Mouse (Mus musculus) liver, embryonic 12.5 days (tissue): Measurements from ENCODE around the gene Exoc2. TPM values are rescaled to one million over a fixed set of nuclear protein-coding genes. Genes with fewer than 3 reads are reported as not detected.

ENCODE experiments used
- ATAC-seq: fragments of 200-750 bp; cut with Nextera tagmentation; 2 replicates; pipeline ENCODE4 v1.8.0; 2017; ENCODE audit warnings: moderate number of reproducible peaks, mild to moderate bottlenecking, moderate library complexity
- H3K27ac ChIP-seq: fragments of 300-500 bp; sonication (generic); 2 replicates; pipeline ENCODE4 v1.5.1; 2016; ENCODE audit warnings: mild to moderate bottlenecking
- H3K27me3 ChIP-seq: fragments of 300-500 bp; sonication (generic); replicated peaks from 2 replicates; pipeline ENCODE4 v1.6.1; 2016; ENCODE audit warnings: mild to moderate bottlenecking, moderate library complexity
- H3K36me3 ChIP-seq: fragments of 300-500 bp; sonication (generic); 2 replicates; pipeline ENCODE4 v1.6.1; 2016; ENCODE audit warnings: mild to moderate bottlenecking, moderate library complexity
- H3K4me1 ChIP-seq: fragments of 300-500 bp; sonication (generic); 2 replicates; pipeline ENCODE4 v1.6.1; 2016
- H3K4me2 ChIP-seq: fragments of 300-500 bp; sonication (generic); 2 replicates; pipeline ENCODE4 v1.6.1; 2016; ENCODE audit warnings: mild to moderate bottlenecking, moderate library complexity
- H3K4me3 ChIP-seq: fragments of 300-500 bp; sonication (generic); 2 replicates; pipeline ENCODE4 v1.5.1; 2016; ENCODE audit warnings: mild to moderate bottlenecking, moderate library complexity
- H3K9ac ChIP-seq: fragments of 300-500 bp; sonication (generic); 2 replicates; pipeline ENCODE4 v1.6.1; 2016; ENCODE audit warnings: mild to moderate bottlenecking, moderate library complexity
- H3K9me3 ChIP-seq: fragments of 300-500 bp; sonication (generic); replicated peaks from 2 replicates; pipeline ENCODE4 v1.6.1; 2016; ENCODE audit warnings: mild to moderate bottlenecking, moderate library complexity
- WGBS: fragments of 180-500 bp; shearing (Covaris S2); methylation state at CpG from one replicate; pipeline ENCODE4 v1.1.7; 2016; ENCODE audit not compliant: insufficient replicate concordance; 5-methylcytosine and 5-hydroxymethylcytosine counted together
- polyA plus RNA-seq: library from polyadenylated mRNA; unstranded; fragments of >200 nt; fragmentation: Nextera tagmentation; extraction: Ambion mirVana; gene quantifications from 2 replicates; pipeline ENCODE4 v1.2.1, GENCODE M21; 2016

Gene Exoc2
- polyA plus RNA-seq, 1 experiment from 2014 or later: 20.7 TPM

DNA sequence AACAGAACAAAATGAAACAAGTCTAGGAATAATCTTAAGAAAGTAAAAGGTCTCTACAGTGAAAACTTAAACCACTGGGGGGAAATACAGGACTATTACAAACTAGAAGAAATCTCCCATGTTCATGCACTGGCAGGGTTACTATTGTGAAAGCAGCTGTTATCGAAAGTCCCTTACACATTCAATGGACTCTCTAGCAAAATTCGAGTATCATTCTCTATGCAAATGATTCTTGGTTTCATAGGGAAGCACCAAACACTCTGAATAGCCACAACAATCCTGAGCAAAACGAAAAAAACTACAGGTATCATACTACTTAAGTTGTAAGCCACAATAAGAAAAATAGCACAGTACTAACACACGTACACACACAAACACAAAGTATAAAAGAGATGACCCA, 52.0 kb downstream of the Exoc2 start:
- Histone ChIP-seq H3K4me1 (no peaks in the 10 kb centered on the region), H3K4me3 (no peak overlapping the region), H3K27me3 (no peaks in the 10 kb centered on the region), H3K36me3 (peaks cover 26% of the 10 kb centered on the region), H3K27ac (no peak overlapping the region), H3K9ac (no peak overlapping the region), H3K4me2 (no peak overlapping the region), H3K9me3 (no peaks in the 10 kb centered on the region)
- 82% methylated on average over 4 of the region's 4 CpGs for WGBS
- no peak for ATAC-seq

DNA sequence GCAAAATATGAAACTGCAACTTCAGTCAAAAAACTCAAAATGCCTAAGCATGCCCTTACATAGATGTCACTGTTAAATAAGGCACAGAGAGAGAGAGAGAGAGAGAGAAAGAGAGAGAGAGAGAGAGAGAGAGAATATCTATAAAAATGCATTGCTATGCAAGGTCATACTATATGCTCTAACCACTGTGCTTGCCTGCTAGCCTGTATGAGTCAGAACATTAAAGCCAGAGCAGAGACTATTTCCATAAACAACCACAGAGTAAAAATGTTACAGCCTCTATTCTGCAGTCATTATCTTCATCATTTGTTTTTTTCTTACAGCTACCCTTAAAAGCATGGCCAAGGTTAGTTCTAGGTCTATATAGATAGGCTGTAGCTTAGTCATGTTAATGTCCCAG, 60.1 kb downstream of the Exoc2 start:
- no peak overlapping the region for H3K27ac ChIP-seq
- no peak overlapping the region for H3K9ac ChIP-seq
- peaks cover 11% of the 10 kb centered on the region; the same call in 1 of the 2 replicates for H3K36me3 ChIP-seq
- H3K4me2 ChIP-seq: no peak overlapping the region
- no peak overlapping the region for H3K4me3 ChIP-seq
- peaks cover 11% of the 10 kb centered on the region; the same call in 1 of the 2 replicates for H3K4me1 ChIP-seq
- H3K9me3 ChIP-seq: no peaks in the 10 kb centered on the region
- ATAC-seq: no peak
- no peaks in the 10 kb centered on the region for H3K27me3 ChIP-seq

DNA sequence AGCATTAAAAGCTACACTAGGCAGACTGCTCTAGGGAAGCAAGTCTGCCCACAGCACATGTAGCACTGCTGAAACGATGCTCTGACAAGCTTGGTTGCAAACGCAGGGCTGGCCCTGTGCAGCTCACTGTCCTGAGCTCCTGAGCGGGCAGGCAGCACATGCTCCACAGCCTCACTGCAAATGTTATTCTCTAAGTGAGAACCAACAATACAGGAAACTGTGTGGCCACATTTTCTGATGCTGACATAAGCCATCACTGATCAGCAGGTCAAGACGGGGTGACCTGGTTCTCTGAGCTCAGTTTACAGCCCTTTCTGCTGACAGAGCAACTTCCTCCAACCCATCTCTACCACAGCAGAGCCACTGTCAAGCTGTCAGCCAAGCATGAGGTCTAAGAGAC, 60.9 kb downstream of the Exoc2 start:
- H3K27ac ChIP-seq: no peak overlapping the region
- 44% methylated on average over 4 of the region's 4 CpGs for WGBS
- H3K4me2 ChIP-seq: no peak overlapping the region
- H3K27me3 ChIP-seq: no peaks in the 10 kb centered on the region
- no peaks in the 10 kb centered on the region for H3K9me3 ChIP-seq
- ATAC-seq: no peak
- H3K36me3 ChIP-seq: peaks cover 11% of the 10 kb centered on the region; the same call in 1 of the 2 replicates
- peaks cover 11% of the 10 kb centered on the region; the same call in 1 of the 2 replicates for H3K4me1 ChIP-seq
- H3K9ac ChIP-seq: no peak overlapping the region
- no peak overlapping the region for H3K4me3 ChIP-seq

DNA sequence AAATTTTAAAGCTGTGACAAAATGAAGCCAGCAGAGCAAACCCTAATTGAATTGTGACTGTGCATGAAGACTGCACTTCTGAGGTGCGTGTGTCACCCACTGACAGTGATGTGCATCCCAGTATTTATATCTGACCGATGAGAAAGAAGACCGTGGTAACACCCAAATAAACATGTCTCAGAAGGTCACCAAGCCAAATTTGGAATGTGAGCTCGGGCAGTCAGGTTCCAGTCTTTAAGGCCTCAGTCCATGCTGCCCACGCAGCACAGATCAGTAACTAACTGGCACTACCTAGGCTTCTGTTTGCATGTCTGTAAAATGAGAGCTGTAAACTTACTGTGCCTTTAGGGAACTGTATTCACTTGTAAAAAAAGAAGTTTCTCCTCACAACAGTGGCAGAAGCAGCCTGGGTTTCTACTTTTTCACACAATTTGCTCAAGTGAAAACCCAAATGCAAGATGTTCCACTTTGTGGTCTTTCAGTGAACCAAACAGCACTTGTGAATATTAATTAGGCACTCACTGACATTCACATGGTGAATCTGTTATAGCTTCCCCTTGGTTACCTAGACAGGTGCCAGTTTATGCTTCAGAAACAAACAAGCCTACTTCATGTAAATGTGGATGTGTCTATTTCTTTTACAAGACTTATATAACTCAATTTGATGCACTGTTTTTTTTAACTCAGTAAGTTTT, 61.8 kb downstream of the Exoc2 start:
- 79% methylated on average over 5 of the region's 5 CpGs for WGBS
- Histone ChIP-seq H3K9me3 (no peaks in the 10 kb centered on the region), H3K9ac (no peak overlapping the region), H3K36me3 (peaks cover 11% of the 10 kb centered on the region; the same call in 1 of the 2 replicates), H3K4me2 (no peak overlapping the region), H3K4me3 (no peak overlapping the region), H3K27me3 (no peaks in the 10 kb centered on the region), H3K27ac (no peak overlapping the region), H3K4me1 (peaks cover 11% of the 10 kb centered on the region; the same call in 1 of the 2 replicates)
- no peak for ATAC-seq

DNA sequence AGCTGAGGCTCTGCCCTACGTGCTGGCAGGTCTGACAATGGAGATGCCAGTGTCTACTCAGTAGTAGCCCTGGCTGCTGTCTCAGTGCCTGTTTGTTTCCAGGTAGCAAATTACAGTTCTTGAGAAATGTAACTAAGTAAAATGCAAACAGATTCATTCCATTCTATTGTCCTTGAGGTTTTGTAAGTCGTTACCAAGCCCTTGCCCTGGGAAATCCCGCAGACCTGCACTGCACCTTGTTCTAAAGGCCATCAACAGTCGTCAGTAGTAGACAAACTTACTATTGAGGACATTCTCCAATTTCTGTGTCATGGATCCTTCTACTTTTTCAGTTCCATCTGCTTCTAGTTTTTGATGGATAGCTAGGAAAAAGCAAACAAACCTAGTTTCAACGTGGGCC, 63.0 kb downstream of the Exoc2 start:
- Histone ChIP-seq H3K4me2 (no peak overlapping the region), H3K9ac (no peak overlapping the region), H3K9me3 (no peaks in the 10 kb centered on the region), H3K27me3 (no peaks in the 10 kb centered on the region), H3K4me1 (peaks cover 11% of the 10 kb centered on the region; the same call in 1 of the 2 replicates), H3K27ac (no peak overlapping the region), H3K36me3 (peaks cover 14% of the 10 kb centered on the region; the same call in 1 of the 2 replicates), H3K4me3 (no peak overlapping the region)
- ATAC-seq: no peak
- WGBS: 77% methylated on average over 5 of the region's 5 CpGs

DNA sequence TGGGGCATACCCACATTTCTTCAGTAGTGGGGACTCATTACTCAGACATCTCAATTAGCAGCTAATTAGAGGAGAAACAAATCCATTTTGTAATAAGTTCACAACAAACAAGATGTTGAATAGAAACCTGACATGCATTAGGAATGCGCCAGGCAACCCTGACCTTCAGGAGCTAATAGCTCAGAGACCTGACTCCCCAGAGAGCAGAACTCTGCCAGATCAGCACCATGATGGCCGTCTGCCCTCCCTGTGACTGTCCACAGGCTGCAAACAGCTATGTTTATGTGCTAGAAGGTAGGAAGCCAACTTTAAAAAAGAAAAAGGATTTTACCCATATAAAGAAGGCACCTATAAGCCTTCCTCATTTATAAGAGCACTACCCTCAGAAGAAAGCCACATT, 71.6 kb downstream of the Exoc2 start:
- 67% methylated on average over 2 of the region's 2 CpGs for WGBS
- no peak overlapping the region for H3K4me2 ChIP-seq
- H3K4me3 ChIP-seq: no peak overlapping the region
- H3K36me3 ChIP-seq: peaks cover 30% of the 10 kb centered on the region
- no peak for ATAC-seq
- no peak overlapping the region for H3K9ac ChIP-seq
- H3K27ac ChIP-seq: no peak overlapping the region
- no peaks in the 10 kb centered on the region for H3K4me1 ChIP-seq
- H3K9me3 ChIP-seq: no peaks in the 10 kb centered on the region
- H3K27me3 ChIP-seq: no peaks in the 10 kb centered on the region

DNA sequence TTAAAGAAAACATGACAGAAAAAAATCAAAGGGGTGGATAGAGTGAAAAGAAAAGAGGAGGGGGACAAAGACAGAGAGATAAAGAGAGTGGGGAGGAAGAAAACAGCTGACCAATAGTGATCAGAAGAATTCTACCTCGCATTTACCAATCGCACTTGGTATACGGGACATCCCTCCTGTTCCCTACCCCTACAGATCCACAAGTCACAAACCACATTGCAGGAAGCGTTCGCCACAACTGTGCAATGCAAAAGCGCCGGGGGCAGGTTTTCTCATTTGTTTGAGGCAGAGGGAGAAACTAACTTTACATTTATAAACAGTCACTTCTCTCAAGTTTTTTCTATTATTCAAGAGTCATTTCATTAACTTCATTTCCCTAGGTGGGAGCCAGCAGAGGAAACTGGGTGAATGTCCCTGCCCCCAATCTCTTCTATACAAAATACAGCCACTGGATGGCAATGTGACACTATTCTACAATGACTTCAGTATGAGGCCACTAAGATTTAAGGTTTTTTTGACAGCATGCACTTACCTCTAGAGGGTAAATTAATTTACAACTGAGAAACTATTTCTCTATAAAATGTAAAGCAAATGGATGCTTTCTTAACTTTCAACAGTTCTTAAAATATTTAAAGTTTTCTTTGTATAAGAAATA, 72.4 kb downstream of the Exoc2 start:
- H3K9me3 ChIP-seq: no peaks in the 10 kb centered on the region
- H3K27ac ChIP-seq: no peak overlapping the region

DNA sequence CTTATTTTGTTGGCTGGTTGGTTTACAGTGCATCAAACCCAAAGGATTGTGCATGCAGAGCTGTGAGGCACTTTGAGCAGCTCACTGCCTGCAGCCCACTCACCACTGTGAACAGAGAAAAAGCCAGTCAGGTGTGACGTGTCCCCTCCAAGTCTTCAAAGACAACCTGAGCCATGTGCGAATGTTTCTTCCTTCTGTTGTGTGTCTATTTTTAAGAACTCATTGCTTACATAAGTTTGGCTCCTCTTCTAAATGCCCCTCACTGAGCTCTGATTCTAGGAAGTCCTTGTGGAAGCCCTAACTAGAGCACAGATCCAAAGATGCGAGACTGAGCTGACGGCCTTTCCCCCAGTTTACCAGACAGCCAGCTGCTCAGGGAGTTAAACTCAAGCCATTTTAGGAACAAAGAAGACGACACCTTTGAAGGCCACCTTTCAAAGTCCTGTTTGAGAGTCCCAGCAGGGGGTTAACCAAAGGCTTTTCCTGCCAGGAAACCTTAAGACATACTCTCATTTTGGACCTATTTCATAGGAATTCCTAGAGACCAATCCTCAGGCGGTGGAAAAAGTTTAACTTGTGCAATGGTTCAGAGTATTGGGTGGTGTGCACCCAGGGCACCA, 79.8 kb downstream of the Exoc2 start:
- Histone ChIP-seq H3K27me3 (no peaks in the 10 kb centered on the region), H3K9me3 (no peaks in the 10 kb centered on the region), H3K4me2 (no peak overlapping the region), H3K36me3 (peaks cover 18% of the 10 kb centered on the region), H3K4me1 (no peaks in the 10 kb centered on the region), H3K27ac (no peak overlapping the region), H3K9ac (no peak overlapping the region), H3K4me3 (no peak overlapping the region)
- 76% methylated on average over 6 of the region's 6 CpGs for WGBS
- ATAC-seq: no peak

More for the DNA sequence above, 72.4 kb downstream of the Exoc2 start:
- Histone ChIP-seq H3K36me3 (peaks cover 30% of the 10 kb centered on the region), H3K9ac (no peak overlapping the region), H3K4me3 (no peak overlapping the region), H3K4me2 (no peak overlapping the region), H3K4me1 (no peaks in the 10 kb centered on the region), H3K27me3 (no peaks in the 10 kb centered on the region)
- no peak for ATAC-seq
- 81% methylated on average over 7 of the region's 7 CpGs for WGBS

DNA sequence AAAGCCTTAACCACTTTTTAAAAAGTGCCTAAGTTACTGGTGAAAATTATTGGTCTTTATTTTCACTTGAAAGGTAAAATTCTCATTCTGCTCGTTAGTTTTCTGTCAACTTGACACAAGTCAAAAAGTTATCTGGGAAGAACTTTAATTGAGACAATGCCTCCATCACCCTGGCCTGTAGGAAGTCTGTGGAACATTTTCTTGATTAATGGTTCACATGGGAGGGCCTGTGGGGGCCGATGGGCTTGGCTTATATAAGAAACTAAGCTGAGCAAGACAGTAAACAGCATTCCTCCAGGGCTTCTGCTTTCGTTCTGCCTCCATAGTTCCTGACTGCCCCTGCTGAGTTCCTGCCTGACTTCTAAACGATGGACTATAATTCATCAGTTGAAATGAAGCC, 81.6 kb downstream of the Exoc2 start:
- Histone ChIP-seq H3K4me1 (no peaks in the 10 kb centered on the region), H3K9me3 (no peaks in the 10 kb centered on the region), H3K4me2 (no peak overlapping the region), H3K27me3 (no peaks in the 10 kb centered on the region), H3K4me3 (no peak overlapping the region), H3K9ac (no peak overlapping the region), H3K27ac (no peak overlapping the region), H3K36me3 (peaks cover 14% of the 10 kb centered on the region)
- 72% methylated on average over 4 of the region's 4 CpGs for WGBS
- no peak for ATAC-seq

DNA sequence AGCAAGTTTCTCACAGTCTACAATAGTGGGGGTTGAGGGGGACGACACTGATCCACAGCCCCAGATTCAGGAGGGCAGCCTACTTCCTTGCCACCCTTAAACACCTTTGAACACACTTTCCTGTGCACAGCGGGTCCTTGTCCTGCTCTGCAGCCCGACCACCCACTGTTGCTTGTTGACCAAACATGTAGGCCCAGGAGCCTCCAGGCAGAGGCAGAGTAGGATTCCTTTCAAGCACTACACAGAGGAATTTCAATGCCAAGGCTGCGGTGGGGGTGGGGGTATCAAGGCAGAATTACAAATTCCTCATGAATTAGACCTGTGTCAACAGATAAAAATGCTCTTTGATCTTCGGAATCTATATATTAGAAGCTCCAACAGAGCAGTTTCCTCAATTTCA, 82.7 kb downstream of the Exoc2 start:
- ATAC-seq: no peak
- Histone ChIP-seq H3K27ac (no peak overlapping the region), H3K9ac (no peak overlapping the region), H3K36me3 (peaks cover 18% of the 10 kb centered on the region), H3K4me1 (no peaks in the 10 kb centered on the region), H3K4me2 (no peak overlapping the region), H3K9me3 (no peaks in the 10 kb centered on the region), H3K4me3 (no peak overlapping the region), H3K27me3 (no peaks in the 10 kb centered on the region)
- WGBS: 74% methylated on average over 5 of the region's 5 CpGs

DNA sequence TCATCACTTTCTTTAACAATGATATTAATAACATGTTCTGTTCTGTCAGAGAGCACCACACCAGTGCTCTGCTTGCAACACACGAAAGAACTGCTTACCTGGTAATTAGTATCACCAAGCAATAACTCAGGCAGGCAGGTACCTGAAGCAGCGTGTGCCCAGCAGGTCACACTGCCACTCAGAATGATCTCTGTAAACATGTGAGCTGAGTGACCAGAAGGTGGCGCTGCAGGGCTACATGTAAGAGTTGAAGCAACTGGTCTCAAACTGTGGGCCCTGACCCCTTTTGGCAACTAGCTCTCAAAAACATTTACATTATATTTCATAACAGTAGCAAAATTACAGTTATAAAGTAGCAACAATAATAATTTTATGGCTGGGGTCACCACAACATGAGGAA, 85.4 kb downstream of the Exoc2 start:
- 15% methylated on average over 3 of the region's 3 CpGs for WGBS

DNA sequence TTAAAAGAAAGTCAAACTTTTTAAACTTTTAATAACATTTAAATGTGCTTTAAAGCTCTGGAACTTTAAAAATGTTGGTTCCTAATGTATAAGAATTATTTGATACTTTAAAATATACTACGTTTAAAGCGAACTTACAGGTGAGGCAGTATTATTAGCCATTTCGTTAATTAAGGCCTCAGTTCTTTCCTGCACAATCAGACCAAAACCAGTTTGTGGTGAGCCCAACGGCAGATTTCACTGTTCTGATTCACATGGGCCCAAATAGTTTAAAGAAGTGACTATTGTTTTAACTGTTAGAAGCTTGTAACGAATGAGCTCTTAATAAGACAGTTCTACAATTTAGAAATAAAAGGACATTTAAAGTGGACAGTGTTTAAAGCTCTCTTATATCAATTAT, 93.6 kb downstream of the Exoc2 start:
- Histone ChIP-seq H3K4me2 (no peak overlapping the region), H3K4me3 (no peak overlapping the region), H3K9me3 (no peaks in the 10 kb centered on the region), H3K27me3 (no peaks in the 10 kb centered on the region), H3K9ac (no peak overlapping the region), H3K36me3 (peaks cover 43% of the 10 kb centered on the region), H3K27ac (no peak overlapping the region), H3K4me1 (no peaks in the 10 kb centered on the region)
- 85% methylated on average over 5 of the region's 5 CpGs for WGBS
- no peak for ATAC-seq

More for the DNA sequence above, 85.4 kb downstream of the Exoc2 start:
- H3K9me3 ChIP-seq: no peaks in the 10 kb centered on the region
- H3K27ac ChIP-seq: no peak overlapping the region
- no peak overlapping the region for H3K4me3 ChIP-seq
- no peak for ATAC-seq
- H3K36me3 ChIP-seq: peaks cover 41% of the 10 kb centered on the region
- no peak overlapping the region for H3K9ac ChIP-seq
- no peaks in the 10 kb centered on the region for H3K27me3 ChIP-seq
- H3K4me2 ChIP-seq: no peak overlapping the region
- H3K4me1 ChIP-seq: no peaks in the 10 kb centered on the region
